Mouse (Mus musculus) liver, postnatal 0 days (tissue): Measurements from ENCODE around the gene Chit1.

ENCODE experiments used
- CTCF ChIP-seq: sonication (generic); IDR thresholded peaks from 2 replicates; pipeline ENCODE4 v1.5.1; 2016; ENCODE audit warnings: antibody characterized with exemption, low read depth
- EP300 ChIP-seq: IDR thresholded peaks from 2 replicates; pipeline ENCODE4 v1.6.1; 2016; ENCODE audit warnings: antibody characterized with exemption, low read depth, mild to moderate bottlenecking

GRCm38 (mm10) chr1:134160404-134160803 lies 49.4 kb downstream of the Chit1 start:
- TF ChIP-seq CTCF: no peak
- no peak for TF ChIP-seq EP300
